Mouse (Mus musculus): ENCODE data around the gene Olfr670. TPM values are rescaled to one million over a fixed set of nuclear protein-coding genes. Genes with fewer than 3 reads are reported as not detected.

Olfr670 gene
- not detected for polyA plus RNA-seq (2014; fragmentation: Illumina TruSeq; extraction: RNeasy Lipid Tissue Mini Kit (QIAGEN cat#74804); ENCODE audit: low read depth, low replicate concordance)

DNA sequence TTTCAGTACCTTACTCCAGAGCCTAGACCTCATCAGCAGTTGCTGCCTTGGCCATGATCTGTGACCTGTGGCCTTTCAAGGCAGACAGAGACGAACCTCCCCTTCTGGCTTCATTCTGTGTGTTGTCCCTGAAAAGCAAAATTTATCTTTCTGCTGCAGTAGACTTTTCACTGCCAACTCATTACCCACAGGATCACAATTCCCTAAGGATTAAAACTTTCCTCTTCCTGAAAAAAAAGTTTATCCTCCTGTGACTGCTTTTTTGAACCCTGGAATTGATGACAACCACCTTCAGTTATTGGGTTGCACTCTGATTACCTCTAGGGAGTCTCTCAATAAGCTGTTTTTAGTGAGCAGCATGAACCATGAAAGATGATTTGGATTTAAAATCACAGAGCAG lies at the start of gene Olfr670:
Olfr670 (minus strand) TSS at position 101 of the 400 bp plus-strand sequence.

DNA sequence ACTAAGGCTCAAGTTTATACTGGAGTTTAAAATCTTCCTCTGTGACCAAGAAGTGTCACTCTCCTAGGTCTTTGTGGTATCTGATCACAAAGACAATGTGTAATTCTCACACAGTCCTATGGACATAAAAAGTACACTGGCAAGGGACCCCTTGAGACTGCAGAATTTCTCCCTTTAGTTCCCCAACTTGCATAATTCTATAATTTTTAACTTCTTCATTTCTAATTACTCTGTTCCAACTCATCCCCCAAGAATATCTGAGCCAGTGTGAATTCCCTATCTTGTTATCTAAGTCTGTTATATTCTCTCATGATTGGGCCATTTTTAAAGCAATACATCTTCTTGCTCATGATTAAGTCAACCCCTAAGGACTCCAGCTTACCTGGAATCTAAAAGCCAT lies 39.5 kb upstream of the Olfr670 start, which contains the start of gene Olfr672:
Olfr672 (minus strand) TSS at position 101 of the 400 bp plus-strand sequence.

DNA sequence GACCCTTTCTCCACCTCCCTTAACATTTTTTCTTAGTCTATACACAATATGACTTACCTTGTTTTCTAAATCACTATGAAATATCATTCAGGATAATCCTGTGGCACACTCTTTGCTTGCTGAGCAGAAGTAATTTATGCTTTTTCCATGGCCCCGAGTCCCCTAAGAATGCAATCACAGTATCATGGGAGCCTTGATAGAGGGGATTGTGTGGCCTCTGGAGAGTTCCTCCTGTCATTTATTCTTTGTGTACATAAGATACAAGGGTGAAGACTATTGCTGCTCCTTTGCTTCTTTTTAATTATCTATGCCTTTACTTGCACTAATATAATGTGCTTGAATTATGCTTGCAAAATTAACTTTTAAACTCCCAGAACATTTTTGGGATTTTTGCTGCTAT lies 16.6 kb upstream of the Olfr670 start, which contains the start of gene Olfr671:
Olfr671 (minus strand) TSS at position 101 of the 400 bp plus-strand sequence.

DNA sequence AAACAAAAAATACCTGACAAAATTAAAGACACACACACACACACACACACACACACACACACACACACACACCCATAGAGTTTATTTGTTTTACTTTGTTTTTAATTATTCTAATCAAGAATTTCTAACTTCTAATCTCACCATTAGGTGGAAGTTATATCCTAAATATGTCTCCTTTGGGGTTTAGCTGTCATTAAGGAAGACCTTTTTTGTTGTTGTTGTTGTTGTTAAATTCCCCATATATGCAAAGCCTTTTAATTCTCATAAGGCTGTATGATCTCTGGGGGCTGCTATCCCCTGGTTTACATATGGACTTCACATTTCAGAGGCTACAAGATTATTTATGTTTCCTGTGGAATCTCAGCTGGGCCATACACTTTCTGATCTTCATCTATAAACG lies 28.5 kb downstream of the Olfr670 start, which contains the start of gene Olfr669:
Olfr669 (plus strand) TSS at position 301 of the 400 bp plus-strand sequence.

DNA sequence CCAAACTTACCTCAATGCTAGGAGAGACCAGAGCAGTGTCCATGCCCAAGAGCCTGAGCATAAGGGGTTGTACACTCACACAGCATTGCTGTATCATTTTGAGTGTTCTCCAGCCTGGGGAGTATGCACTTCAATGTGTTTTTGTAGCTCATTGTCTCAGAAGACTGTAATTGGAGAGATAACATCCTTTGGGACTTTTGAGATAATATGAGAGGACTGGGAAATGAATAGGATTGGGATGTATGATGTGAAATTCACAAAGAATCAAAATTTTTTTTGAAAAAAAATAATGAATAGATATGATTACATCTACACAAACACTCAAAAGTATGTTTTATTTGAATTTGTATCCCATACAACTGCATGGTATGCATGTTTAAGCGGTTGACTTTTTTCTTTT lies 34.5 kb downstream of the Olfr670 start, which contains the start of gene Olfr668:
Olfr668 (minus strand) TSS at position 101 of the 400 bp plus-strand sequence.

DNA sequence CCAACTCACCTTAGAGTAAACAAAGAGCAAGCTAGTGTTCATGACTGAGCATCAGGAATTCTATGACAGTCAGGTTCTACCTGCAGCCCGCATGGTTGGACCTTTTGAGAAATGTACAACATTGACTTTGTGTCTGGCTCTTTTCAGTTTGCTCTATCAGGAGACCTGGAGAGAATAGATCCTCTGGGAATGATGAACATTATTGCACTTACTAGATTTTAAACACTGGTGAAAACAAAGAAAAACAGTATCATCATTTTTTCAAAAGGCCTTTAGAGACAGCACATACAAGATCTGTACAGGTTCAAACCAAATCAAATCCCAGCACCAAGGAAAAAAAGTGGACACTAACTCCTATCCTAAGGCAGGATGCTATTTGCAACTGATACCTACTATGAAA lies 41.0 kb downstream of the Olfr670 start, which contains the start of gene Olfr667:
Olfr667 (minus strand) TSS at position 101 of the 400 bp plus-strand sequence.

Other genes with a start within 250 kb of the Olfr670 start
- not detected for gene Usp17le, start 185.2 kb downstream of the Olfr670 start, polyA plus RNA-seq (2014; fragmentation: Illumina TruSeq; extraction: RNeasy Lipid Tissue Mini Kit (QIAGEN cat#74804); ENCODE audit: low read depth, low replicate concordance)
- not detected for gene Usp17lb, start 120.0 kb downstream of the Olfr670 start, polyA plus RNA-seq (2014; fragmentation: Illumina TruSeq; extraction: RNeasy Lipid Tissue Mini Kit (QIAGEN cat#74804); ENCODE audit: low read depth, low replicate concordance)
- gene Usp17la, start 105.6 kb downstream of the Olfr670 start, polyA plus RNA-seq (2014; fragmentation: Illumina TruSeq; extraction: RNeasy Lipid Tissue Mini Kit (QIAGEN cat#74804); ENCODE audit: low read depth, low replicate concordance) = not detected
- gene Olfr665, start 84.6 kb downstream of the Olfr670 start, polyA plus RNA-seq (2014; fragmentation: Illumina TruSeq; extraction: RNeasy Lipid Tissue Mini Kit (QIAGEN cat#74804); ENCODE audit: low read depth, low replicate concordance) = not detected
- gene Olfr666, start 66.7 kb downstream of the Olfr670 start, polyA plus RNA-seq (2014; fragmentation: Illumina TruSeq; extraction: RNeasy Lipid Tissue Mini Kit (QIAGEN cat#74804); ENCODE audit: low read depth, low replicate concordance) = not detected
- not detected for gene Olfr667, start 41.1 kb downstream of the Olfr670 start, polyA plus RNA-seq (2014; fragmentation: Illumina TruSeq; extraction: RNeasy Lipid Tissue Mini Kit (QIAGEN cat#74804); ENCODE audit: low read depth, low replicate concordance)
- gene Olfr668, start 34.6 kb downstream of the Olfr670 start, polyA plus RNA-seq (2014; fragmentation: Illumina TruSeq; extraction: RNeasy Lipid Tissue Mini Kit (QIAGEN cat#74804); ENCODE audit: low read depth, low replicate concordance) = not detected
- not detected for gene Olfr669, start 28.4 kb downstream of the Olfr670 start, polyA plus RNA-seq (2014; fragmentation: Illumina TruSeq; extraction: RNeasy Lipid Tissue Mini Kit (QIAGEN cat#74804); ENCODE audit: low read depth, low replicate concordance)
- not detected for gene Olfr671, start 16.5 kb upstream of the Olfr670 start, polyA plus RNA-seq (2014; fragmentation: Illumina TruSeq; extraction: RNeasy Lipid Tissue Mini Kit (QIAGEN cat#74804); ENCODE audit: low read depth, low replicate concordance)
- not detected for gene Olfr672, start 39.4 kb upstream of the Olfr670 start, polyA plus RNA-seq (2014; fragmentation: Illumina TruSeq; extraction: RNeasy Lipid Tissue Mini Kit (QIAGEN cat#74804); ENCODE audit: low read depth, low replicate concordance)
- not detected for gene Olfr675, start 65.8 kb upstream of the Olfr670 start, polyA plus RNA-seq (2014; fragmentation: Illumina TruSeq; extraction: RNeasy Lipid Tissue Mini Kit (QIAGEN cat#74804); ENCODE audit: low read depth, low replicate concordance)
- gene Olfr676, start 70.1 kb upstream of the Olfr670 start, polyA plus RNA-seq (2014; fragmentation: Illumina TruSeq; extraction: RNeasy Lipid Tissue Mini Kit (QIAGEN cat#74804); ENCODE audit: low read depth, low replicate concordance) = not detected
- gene Olfr677, start 88.8 kb upstream of the Olfr670 start, polyA plus RNA-seq (2014; fragmentation: Illumina TruSeq; extraction: RNeasy Lipid Tissue Mini Kit (QIAGEN cat#74804); ENCODE audit: low read depth, low replicate concordance) = not detected
- gene Olfr678, start 101.9 kb upstream of the Olfr670 start, polyA plus RNA-seq (2014; fragmentation: Illumina TruSeq; extraction: RNeasy Lipid Tissue Mini Kit (QIAGEN cat#74804); ENCODE audit: low read depth, low replicate concordance) = not detected
- gene Olfr679, start 118.6 kb upstream of the Olfr670 start, polyA plus RNA-seq (2014; fragmentation: Illumina TruSeq; extraction: RNeasy Lipid Tissue Mini Kit (QIAGEN cat#74804); ENCODE audit: low read depth, low replicate concordance) = not detected
- gene Olfr680-ps1, start 130.2 kb upstream of the Olfr670 start, polyA plus RNA-seq (2014; fragmentation: Illumina TruSeq; extraction: RNeasy Lipid Tissue Mini Kit (QIAGEN cat#74804); ENCODE audit: low read depth, low replicate concordance) = not detected
- not detected for gene Olfr681, start 154.2 kb upstream of the Olfr670 start, polyA plus RNA-seq (2014; fragmentation: Illumina TruSeq; extraction: RNeasy Lipid Tissue Mini Kit (QIAGEN cat#74804); ENCODE audit: low read depth, low replicate concordance)
- gene Olfr683, start 184.4 kb upstream of the Olfr670 start, polyA plus RNA-seq (2014; fragmentation: Illumina TruSeq; extraction: RNeasy Lipid Tissue Mini Kit (QIAGEN cat#74804); ENCODE audit: low read depth, low replicate concordance) = not detected
- gene Olfr684, start 201.0 kb upstream of the Olfr670 start, polyA plus RNA-seq (2014; fragmentation: Illumina TruSeq; extraction: RNeasy Lipid Tissue Mini Kit (QIAGEN cat#74804); ENCODE audit: low read depth, low replicate concordance) = not detected
- gene Olfr685, start 223.4 kb upstream of the Olfr670 start, polyA plus RNA-seq (2014; fragmentation: Illumina TruSeq; extraction: RNeasy Lipid Tissue Mini Kit (QIAGEN cat#74804); ENCODE audit: low read depth, low replicate concordance) = not detected
- gene Olfr686, start 244.9 kb upstream of the Olfr670 start, polyA plus RNA-seq (2014; fragmentation: Illumina TruSeq; extraction: RNeasy Lipid Tissue Mini Kit (QIAGEN cat#74804); ENCODE audit: low read depth, low replicate concordance) = not detected